Mouse (Mus musculus): ENCODE results near the gene Ism1. TPM values are rescaled to one million over a fixed set of nuclear protein-coding genes. Genes with fewer than 3 reads are reported as not detected.

Ism1 gene
- total RNA-seq (2021) (1 to 10 TPM in 1 of 2 experiments, under 1 TPM in 1; 0.91 to 1.0 TPM), polyA plus RNA-seq (2012; rRNA removed) (1.1 and 1.5 TPM in 2 replicates)
- long read RNA-seq, partial matches to known transcripts, result 0 of 1 reads
- long read RNA-seq, other reads (novel, unspliced or antisense), result 0 of 1 reads

DNA sequence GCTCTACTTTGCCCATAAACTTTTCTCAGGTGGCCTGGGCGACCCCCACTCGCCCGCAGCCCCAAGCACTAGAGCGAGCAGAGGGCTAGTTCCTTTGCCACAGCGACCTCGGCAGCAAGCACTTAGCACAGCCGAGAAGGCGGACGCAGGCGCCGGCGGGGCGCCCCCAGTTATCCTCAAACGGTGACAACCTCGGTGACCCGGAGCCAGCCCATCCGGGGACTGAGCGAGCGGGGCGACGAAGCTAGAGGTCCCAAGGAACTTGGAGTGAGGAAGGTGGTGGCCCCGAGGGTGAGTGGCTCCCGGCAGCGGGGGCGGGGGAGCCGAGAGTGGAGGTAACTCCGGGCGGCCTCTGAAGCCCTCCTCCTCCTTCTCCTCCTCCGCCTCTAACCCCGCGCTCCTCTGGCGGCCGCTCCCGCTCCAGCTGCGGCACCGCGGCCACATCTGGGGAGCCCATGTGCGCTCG, at the start of gene Ism1:
TSS of gene Ism1 (plus strand) at position 370 of the 466 bp plus-strand sequence.
- TF ChIP-seq EP300 (IDR thresholded peaks at IDR 0.05; ENCODE audit: insufficient read depth, low read depth, low read length) (no peak), CTCF (IDR thresholded peaks at IDR 0.05) (no peak), POLR2A (IDR thresholded peaks at IDR 0.05; ENCODE audit: insufficient read depth, low read depth, low read length) (no peak)
- Histone ChIP-seq H3K4me3 (peak within 1 kb of the TSS; percentile 59), H3K79me2 (replicated peaks; ENCODE audit: control insufficient read depth, insufficient read depth, low read length) (no peaks in the 10 kb centered on the region), H3K4me1 (ENCODE audit: control insufficient read depth, insufficient read depth, low read length) (no peaks in the 10 kb centered on the region), H3K27me3 (ENCODE audit: control insufficient read depth, insufficient read depth, low read length) (no peaks in the 10 kb centered on the region), H3K9ac (ENCODE audit: low read depth, low read length) (peak within 1 kb of the TSS; percentile 48), H3K27ac (peak within 1 kb of the TSS; percentile 23; the same call in 1 of the 2 replicates), H3K36me3 (ENCODE audit: control insufficient read depth, insufficient read depth, low read length) (no peaks in the 10 kb centered on the region)
- peak in 1 of 2 experiments; percentile 55 for DNase-seq
- intact Hi-C loops (cut with DNase I), result loop anchor here (5.0 kb wide), 1 partner anchor 86 kb away; no protein-coding TSS in a partner anchor
- 1% methylated on average over 39 of the region's 39 CpGs for WGBS

DNA sequence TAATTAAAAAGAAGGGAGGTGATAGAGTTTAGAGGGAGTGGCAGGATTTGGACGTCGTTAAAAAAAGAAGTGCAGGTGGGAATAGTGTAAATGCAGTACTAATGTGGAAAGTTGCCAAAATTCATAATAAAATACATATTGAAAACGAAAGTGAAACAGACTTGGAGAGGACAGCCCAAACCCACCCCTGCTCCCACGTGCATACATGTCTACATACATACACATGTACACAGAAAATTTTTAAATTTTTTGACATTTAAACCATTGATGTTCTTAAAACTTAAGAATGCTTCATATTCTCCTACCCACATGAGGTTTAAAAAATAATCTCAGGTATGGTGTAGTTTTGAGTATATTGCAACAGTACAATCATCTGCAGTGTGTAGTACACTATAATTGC, 49.2 kb upstream of the Ism1 start:
- no peak for TF ChIP-seq EP300 (IDR thresholded peaks at IDR 0.05; ENCODE audit: insufficient read depth, low read depth, low read length)
- no peak for TF ChIP-seq CTCF (IDR thresholded peaks at IDR 0.05)
- TF ChIP-seq POLR2A (IDR thresholded peaks at IDR 0.05; ENCODE audit: insufficient read depth, low read depth, low read length), result no peak
- Histone ChIP-seq H3K4me3 (no peak overlapping the region), H3K79me2 (replicated peaks; ENCODE audit: control insufficient read depth, insufficient read depth, low read length) (no peaks in the 10 kb centered on the region), H3K9ac (ENCODE audit: low read depth, low read length) (no peak overlapping the region), H3K36me3 (ENCODE audit: control insufficient read depth, insufficient read depth, low read length) (no peaks in the 10 kb centered on the region), H3K4me1 (ENCODE audit: control insufficient read depth, insufficient read depth, low read length) (no peaks in the 10 kb centered on the region), H3K27ac (no peak overlapping the region), H3K27me3 (ENCODE audit: control insufficient read depth, insufficient read depth, low read length) (no peaks in the 10 kb centered on the region)
- DNase-seq, result no peak
- 68% methylated on average over 4 of the region's 4 CpGs for WGBS
- intact Hi-C loops (cut with DNase I), result no loop called here

DNA sequence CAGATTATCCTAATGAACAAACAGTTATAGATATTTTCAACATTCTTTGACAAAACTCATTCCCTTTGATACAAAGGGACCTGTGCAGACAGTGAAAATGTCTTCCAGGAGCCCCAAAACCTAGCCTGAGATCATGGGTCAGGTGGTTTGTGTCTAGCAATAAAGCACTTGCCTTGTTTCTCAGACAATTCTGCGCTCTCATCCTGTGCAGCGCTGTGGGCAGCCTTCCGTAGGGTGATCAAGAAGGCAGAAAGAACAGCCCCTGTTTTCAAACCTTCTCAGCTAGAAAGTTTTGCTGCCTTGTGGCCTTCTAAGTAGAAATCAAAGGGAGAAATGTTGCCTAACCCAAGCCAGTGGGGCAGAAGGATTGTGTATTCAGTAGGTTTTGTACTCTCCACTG, 48.3 kb upstream of the Ism1 start:
- H3K4me3 ChIP-seq, result no peak overlapping the region
- H3K27me3 ChIP-seq (ENCODE audit: control insufficient read depth, insufficient read depth, low read length), result no peaks in the 10 kb centered on the region
- 92% methylated on average over 3 of the region's 3 CpGs for WGBS
- H3K27ac ChIP-seq, result no peak overlapping the region
- no peak overlapping the region for H3K9ac ChIP-seq (ENCODE audit: low read depth, low read length)
- no peak for DNase-seq
- intact Hi-C loops (cut with DNase I), result no loop called here
- H3K79me2 ChIP-seq (replicated peaks; ENCODE audit: control insufficient read depth, insufficient read depth, low read length), result no peaks in the 10 kb centered on the region
- TF ChIP-seq CTCF (IDR thresholded peaks at IDR 0.05), result no peak
- no peak for TF ChIP-seq EP300 (IDR thresholded peaks at IDR 0.05; ENCODE audit: insufficient read depth, low read depth, low read length)
- TF ChIP-seq POLR2A (IDR thresholded peaks at IDR 0.05; ENCODE audit: insufficient read depth, low read depth, low read length), result no peak
- H3K36me3 ChIP-seq (ENCODE audit: control insufficient read depth, insufficient read depth, low read length), result no peaks in the 10 kb centered on the region
- no peaks in the 10 kb centered on the region for H3K4me1 ChIP-seq (ENCODE audit: control insufficient read depth, insufficient read depth, low read length)

DNA sequence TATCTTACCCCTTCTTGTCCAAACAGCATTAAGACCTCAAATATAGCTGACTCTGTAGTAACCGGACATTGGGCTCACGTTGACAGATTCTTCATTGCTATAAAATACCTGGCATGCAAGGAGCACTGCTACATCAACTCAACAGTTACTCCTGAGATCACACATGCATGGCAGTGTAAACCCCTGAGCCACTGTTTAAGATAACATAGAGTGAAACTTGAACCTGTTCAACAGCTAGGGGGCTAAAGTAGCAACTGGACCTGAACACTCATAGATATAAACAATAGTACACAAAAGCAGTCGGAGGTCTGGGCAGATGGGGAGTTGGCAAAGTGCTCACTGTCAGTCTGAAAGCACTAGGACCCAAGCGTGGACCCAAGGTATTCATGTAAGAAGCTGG, 43.5 kb upstream of the Ism1 start:
- Histone ChIP-seq H3K36me3 (ENCODE audit: control insufficient read depth, insufficient read depth, low read length) (no peaks in the 10 kb centered on the region), H3K9ac (ENCODE audit: low read depth, low read length) (no peak overlapping the region), H3K27me3 (ENCODE audit: control insufficient read depth, insufficient read depth, low read length) (no peaks in the 10 kb centered on the region), H3K27ac (no peak overlapping the region), H3K4me3 (no peak overlapping the region), H3K4me1 (ENCODE audit: control insufficient read depth, insufficient read depth, low read length) (no peaks in the 10 kb centered on the region), H3K79me2 (replicated peaks; ENCODE audit: control insufficient read depth, insufficient read depth, low read length) (no peaks in the 10 kb centered on the region)
- intact Hi-C loops (cut with DNase I), result no loop called here
- no peak for TF ChIP-seq POLR2A (IDR thresholded peaks at IDR 0.05; ENCODE audit: insufficient read depth, low read depth, low read length)
- no peak for TF ChIP-seq CTCF (IDR thresholded peaks at IDR 0.05)
- TF ChIP-seq EP300 (IDR thresholded peaks at IDR 0.05; ENCODE audit: insufficient read depth, low read depth, low read length), result no peak
- no peak for DNase-seq
- WGBS, result 68% methylated on average over 4 of the region's 4 CpGs

DNA sequence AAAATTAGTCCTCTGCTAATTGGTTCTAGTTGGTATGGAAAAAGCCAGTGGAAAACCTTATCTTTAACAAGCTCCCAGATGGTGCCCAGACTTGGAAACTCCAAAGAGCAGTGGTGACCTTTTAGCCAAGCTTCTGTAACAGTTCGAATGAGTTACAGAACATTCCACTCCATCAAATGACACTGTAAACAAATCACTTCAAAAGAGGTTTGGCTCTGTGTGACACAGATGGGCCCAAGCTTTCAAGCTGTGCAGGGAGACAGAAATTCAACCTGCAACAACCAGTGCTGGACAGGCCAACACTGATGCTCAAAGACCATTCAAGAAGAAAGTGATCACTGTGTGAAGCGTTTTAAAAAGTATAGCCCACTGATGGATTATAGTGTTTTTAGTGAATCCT, 40.1 kb upstream of the Ism1 start:
- Histone ChIP-seq H3K9ac (ENCODE audit: low read depth, low read length) (no peak overlapping the region), H3K36me3 (ENCODE audit: control insufficient read depth, insufficient read depth, low read length) (no peaks in the 10 kb centered on the region), H3K27ac (no peak overlapping the region), H3K79me2 (replicated peaks; ENCODE audit: control insufficient read depth, insufficient read depth, low read length) (no peaks in the 10 kb centered on the region), H3K27me3 (ENCODE audit: control insufficient read depth, insufficient read depth, low read length) (no peaks in the 10 kb centered on the region), H3K4me1 (ENCODE audit: control insufficient read depth, insufficient read depth, low read length) (no peaks in the 10 kb centered on the region), H3K4me3 (no peak overlapping the region)
- DNase-seq, result no peak
- intact Hi-C loops (cut with DNase I), result no loop called here
- WGBS, result 43% methylated on average over 2 of the region's 2 CpGs
- no peak for TF ChIP-seq CTCF (IDR thresholded peaks at IDR 0.05)
- no peak for TF ChIP-seq EP300 (IDR thresholded peaks at IDR 0.05; ENCODE audit: insufficient read depth, low read depth, low read length)
- TF ChIP-seq POLR2A (IDR thresholded peaks at IDR 0.05; ENCODE audit: insufficient read depth, low read depth, low read length), result no peak

DNA sequence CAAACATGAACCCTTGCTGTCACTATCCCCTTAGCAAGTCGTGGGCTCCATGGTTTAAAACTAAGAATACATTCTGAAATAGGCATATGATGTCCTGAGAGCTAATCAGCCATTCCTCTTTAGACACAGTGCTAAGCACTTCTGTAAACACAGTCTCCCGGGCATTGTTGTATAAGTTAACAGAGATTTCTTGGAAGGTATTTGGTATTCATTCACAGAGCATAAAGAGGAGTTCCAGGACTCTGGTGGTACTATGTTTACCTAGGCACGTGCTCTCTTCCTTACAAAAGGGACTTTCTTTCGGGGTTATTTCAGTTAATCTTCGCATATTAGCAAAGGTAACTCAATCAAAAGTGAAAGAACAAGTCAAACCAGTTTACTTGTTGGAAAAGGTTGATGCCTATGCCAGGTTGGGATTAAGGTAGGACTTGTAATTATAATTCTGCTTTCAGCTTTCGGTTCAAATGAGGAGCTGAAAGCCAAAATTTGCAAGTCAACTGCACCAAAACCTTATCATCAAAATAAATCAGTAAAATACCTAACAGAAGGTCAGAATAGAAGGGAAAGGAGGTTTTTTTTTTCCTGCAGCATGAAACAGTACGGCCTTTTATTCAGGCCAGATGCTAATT, 36.1 kb upstream of the Ism1 start:
- WGBS, result 64% methylated on average over 7 of the region's 7 CpGs
- no peaks in the 10 kb centered on the region for H3K79me2 ChIP-seq (replicated peaks; ENCODE audit: control insufficient read depth, insufficient read depth, low read length)
- intact Hi-C loops (cut with DNase I), result no loop called here

More for the DNA sequence above, 36.1 kb upstream of the Ism1 start:
- H3K27me3 ChIP-seq (ENCODE audit: control insufficient read depth, insufficient read depth, low read length), result no peaks in the 10 kb centered on the region
- H3K4me1 ChIP-seq (ENCODE audit: control insufficient read depth, insufficient read depth, low read length), result no peaks in the 10 kb centered on the region
- no peak for TF ChIP-seq CTCF (IDR thresholded peaks at IDR 0.05)
- no peak for TF ChIP-seq POLR2A (IDR thresholded peaks at IDR 0.05; ENCODE audit: insufficient read depth, low read depth, low read length)
- no peak for TF ChIP-seq EP300 (IDR thresholded peaks at IDR 0.05; ENCODE audit: insufficient read depth, low read depth, low read length)
- H3K4me3 ChIP-seq, result no peak overlapping the region
- no peaks in the 10 kb centered on the region for H3K36me3 ChIP-seq (ENCODE audit: control insufficient read depth, insufficient read depth, low read length)
- H3K9ac ChIP-seq (ENCODE audit: low read depth, low read length), result no peak overlapping the region
- DNase-seq, result no peak
- H3K27ac ChIP-seq, result no peak overlapping the region

Data from heart, adult 2 months (tissue).